Mouse (Mus musculus) G1E (cell line): ENCODE measurements around the gene Exoc3l2. TPM values are rescaled to one million over a fixed set of nuclear protein-coding genes. Genes with fewer than 3 reads are reported as not detected.
A peak's percentile ranks its signal among the peaks of the same experiment; 100 is the strongest.

Experiments
- ATAC-seq: 2 replicates; pipeline ENCODE4 v1.8.0; 2016; ENCODE audit warnings: mild to moderate bottlenecking; ENCODE audit not compliant: insufficient number of reproducible peaks, poor library complexity, low FRiP score, severe bottlenecking; ENCODE audit errors: extremely low read depth
- DNase-seq: peaks from one replicate; pipeline ENCODE4 v3.0.0; 2012; ENCODE audit warnings: low spot score
- H3K27me3 ChIP-seq: 2 replicates; pipeline ENCODE4 v1.6.1; 2012; ENCODE audit warnings: mild to moderate bottlenecking, low read length, inconsistent platforms; ENCODE audit not compliant: insufficient read depth
- H3K36me3 ChIP-seq: replicated peaks from 2 replicates; pipeline ENCODE3; 2012; ENCODE audit warnings: mild to moderate bottlenecking, inconsistent platforms
- H3K4me1 ChIP-seq: 2 replicates; pipeline ENCODE4 v1.6.1; 2012; ENCODE audit warnings: low read depth, low read length, inconsistent platforms, mixed read lengths; ENCODE audit not compliant: insufficient read depth
- H3K4me3 ChIP-seq: 2 replicates; pipeline ENCODE4 v1.5.1; 2012; ENCODE audit warnings: low read depth, mild to moderate bottlenecking, inconsistent platforms, low read length, moderate library complexity, mixed read lengths
- H3K9me3 ChIP-seq: replicated peaks from 2 replicates; pipeline ENCODE4 v1.6.1; 2012; ENCODE audit warnings: inconsistent platforms
- CTCF ChIP-seq: IDR thresholded peaks from 2 replicates; pipeline ENCODE4 v1.5.1; 2012; ENCODE audit warnings: low read depth, low read length, inconsistent platforms, mixed read lengths
- GATA1 ChIP-seq: IDR thresholded peaks from 2 replicates; pipeline ENCODE4 v1.6.1; 2012; ENCODE audit warnings: borderline replicate concordance, low read length, inconsistent platforms, mixed read lengths
- GATA2 ChIP-seq: IDR thresholded peaks from 2 replicates; pipeline ENCODE4 v1.6.1; 2012; ENCODE audit warnings: low read depth, low read length, inconsistent platforms, borderline replicate concordance
- POLR2AphosphoS5 ChIP-seq: IDR thresholded peaks from 2 replicates; pipeline ENCODE4 v1.6.1; 2012; ENCODE audit warnings: low read depth, low read length, inconsistent platforms; ENCODE audit not compliant: insufficient replicate concordance
- TAL1 ChIP-seq: conservative IDR thresholded peaks from 2 replicates; pipeline ENCODE4 v1.6.1; 2012; ENCODE audit warnings: low read depth, low read length, inconsistent platforms, mixed read lengths
- polyA plus RNA-seq: library from polyadenylated mRNA; stranded (reverse); fragments of >175 nt; gene quantifications from 2 replicates; pipeline ENCODE4 v1.2.3, GENCODE M21; 2012
- total RNA-seq, 2 experiments: library from RNA; stranded (forward) in 1 of 2; stranded (reverse) in 1 of 2; fragments of 200-1000 nt in 1 of 2; fragments of >200 nt in 1 of 2; fragmentation: Nextera tagmentation in 1 of 2; gene quantifications; 2 replicates each; pipeline ENCODE4 v1.2.3; 2014 to 2017

Exoc3l2 gene
- total and polyA plus RNA-seq, 3 experiments = 0.02 TPM; not detected in 2

- peaks cover 9% of the 10 kb centered on the region for H3K4me1 ChIP-seq
- no peak for DNase-seq
- peaks cover 33% of the 10 kb centered on the region; the same call in 1 of the 2 replicates for H3K27me3 ChIP-seq
- no peak for TF ChIP-seq GATA1
- no peak for TF ChIP-seq CTCF
- no peak for TF ChIP-seq TAL1
- TF ChIP-seq POLR2AphosphoS5 = no peak
- TF ChIP-seq GATA2 = no peak
- ATAC-seq = no peak
- peaks cover 8% of the 10 kb centered on the region for H3K36me3 ChIP-seq
- peaks cover 19% of the 10 kb centered on the region for H3K9me3 ChIP-seq
- H3K4me3 ChIP-seq = peak overlapping the region; percentile 37
These were observed 60.1 kb downstream of the Exoc3l2 start for GRCm38 (mm10) chr7:19523017-19523756.

- peak overlapping the region; percentile 37; the same call in 1 of the 2 replicates for H3K4me3 ChIP-seq
- H3K27me3 ChIP-seq = peaks cover 29% of the 10 kb centered on the region; the same call in 1 of the 2 replicates
- H3K9me3 ChIP-seq = peaks cover 19% of the 10 kb centered on the region
- peaks cover 9% of the 10 kb centered on the region for H3K4me1 ChIP-seq
- DNase-seq (no peak), ATAC-seq (no peak)
- TF ChIP-seq TAL1 = no peak
- no peak for TF ChIP-seq POLR2AphosphoS5
- TF ChIP-seq GATA1 = no peak
- no peak for TF ChIP-seq CTCF
- TF ChIP-seq GATA2 = no peak
- H3K36me3 ChIP-seq = peaks cover 15% of the 10 kb centered on the region
These were observed 60.8 kb downstream of the Exoc3l2 start for GRCm38 (mm10) chr7:19523757-19524419.

- DNase-seq (no peak), ATAC-seq (no peak)
- Histone ChIP-seq H3K36me3 (peaks cover 22% of the 10 kb centered on the region), H3K4me1 (peaks cover 9% of the 10 kb centered on the region), H3K9me3 (peaks cover 19% of the 10 kb centered on the region), H3K4me3 (peak overlapping the region; percentile 37; the same call in 1 of the 2 replicates), H3K27me3 (peaks cover 26% of the 10 kb centered on the region; the same call in 1 of the 2 replicates)
- TF ChIP-seq CTCF (no peak), GATA1 (no peak), POLR2AphosphoS5 (no peak), TAL1 (no peak), GATA2 (no peak)
These were observed 61.4 kb downstream of the Exoc3l2 start for GRCm38 (mm10) chr7:19524420-19525104.

- DNase-seq (no peak), ATAC-seq (no peak)
- peaks cover 27% of the 10 kb centered on the region for H3K36me3 ChIP-seq
- H3K4me1 ChIP-seq = peaks cover 9% of the 10 kb centered on the region
- no peak for TF ChIP-seq GATA2
- TF ChIP-seq GATA1 = no peak
- no peak for TF ChIP-seq TAL1
- no peak for TF ChIP-seq POLR2AphosphoS5
- no peak for TF ChIP-seq CTCF
- peaks cover 21% of the 10 kb centered on the region; the same call in 1 of the 2 replicates for H3K27me3 ChIP-seq
- no peak overlapping the region for H3K4me3 ChIP-seq
- peaks cover 19% of the 10 kb centered on the region for H3K9me3 ChIP-seq
These were observed 62.0 kb downstream of the Exoc3l2 start for GRCm38 (mm10) chr7:19525105-19525481.

GRCm38 (mm10) chr7:19531077-19531476 lies 67.9 kb downstream of the Exoc3l2 start:
- Histone ChIP-seq H3K9me3 (no peaks in the 10 kb centered on the region), H3K4me3 (no peak overlapping the region), H3K36me3 (peaks cover 80% of the 10 kb centered on the region), H3K4me1 (peaks cover 9% of the 10 kb centered on the region), H3K27me3 (no peaks in the 10 kb centered on the region)
- TF ChIP-seq GATA1 (no peak), GATA2 (no peak), POLR2AphosphoS5 (no peak), TAL1 (no peak), CTCF (no peak)
- DNase-seq = no peak
- no peak for ATAC-seq
